Mouse (Mus musculus): ENCODE measurements around the gene Rsph6a.
A peak's percentile ranks its signal among the peaks of the same experiment; 100 is the strongest.

The Rsph6a gene

DNA sequence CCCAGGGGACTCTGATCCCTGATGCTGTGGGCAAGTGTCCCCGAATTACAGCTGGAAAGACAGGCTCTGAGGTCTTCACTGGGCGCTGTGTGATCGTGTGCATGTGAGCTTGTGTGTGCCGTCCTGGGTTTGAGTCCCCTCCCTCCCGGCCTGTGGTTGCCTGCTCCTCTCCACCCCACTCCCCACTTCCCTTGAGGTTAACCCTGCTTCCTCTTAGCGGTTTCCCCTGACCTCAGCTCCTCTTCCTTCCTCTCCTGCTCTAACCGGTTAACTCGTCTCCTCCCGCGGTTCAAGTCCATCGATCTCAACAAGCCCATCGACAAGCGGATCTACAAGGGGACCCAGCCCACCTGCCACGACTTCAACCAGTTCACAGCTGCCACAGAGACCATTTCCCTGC is 23.3 kb downstream of the Rsph6a start:
- no peak for DNase-seq (ENCODE audit: extremely low read depth, insufficient read length, low spot score)

DNA sequence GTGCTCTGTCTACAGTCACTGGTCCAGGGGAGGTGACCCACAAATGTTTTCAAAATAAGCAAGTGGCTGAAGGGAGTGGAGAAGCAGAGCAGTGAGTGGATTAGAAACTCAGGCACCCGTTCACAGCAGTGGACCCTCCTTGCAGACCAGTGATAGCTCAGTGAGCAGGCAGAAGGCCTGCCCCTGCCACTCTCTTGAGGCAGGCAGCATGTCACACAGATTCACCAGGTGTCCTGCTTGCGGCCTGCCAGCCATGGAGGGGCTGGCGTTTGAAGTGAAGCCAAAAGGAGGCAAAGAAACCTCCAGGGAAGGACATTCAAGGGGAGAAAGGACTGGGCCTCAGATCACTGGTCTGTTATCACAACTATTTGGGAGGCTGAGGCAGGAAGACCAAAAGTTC is 24.2 kb downstream of the Rsph6a start:
- DNase-seq (ENCODE audit: extremely low read depth, insufficient read length, low spot score): no peak

DNA sequence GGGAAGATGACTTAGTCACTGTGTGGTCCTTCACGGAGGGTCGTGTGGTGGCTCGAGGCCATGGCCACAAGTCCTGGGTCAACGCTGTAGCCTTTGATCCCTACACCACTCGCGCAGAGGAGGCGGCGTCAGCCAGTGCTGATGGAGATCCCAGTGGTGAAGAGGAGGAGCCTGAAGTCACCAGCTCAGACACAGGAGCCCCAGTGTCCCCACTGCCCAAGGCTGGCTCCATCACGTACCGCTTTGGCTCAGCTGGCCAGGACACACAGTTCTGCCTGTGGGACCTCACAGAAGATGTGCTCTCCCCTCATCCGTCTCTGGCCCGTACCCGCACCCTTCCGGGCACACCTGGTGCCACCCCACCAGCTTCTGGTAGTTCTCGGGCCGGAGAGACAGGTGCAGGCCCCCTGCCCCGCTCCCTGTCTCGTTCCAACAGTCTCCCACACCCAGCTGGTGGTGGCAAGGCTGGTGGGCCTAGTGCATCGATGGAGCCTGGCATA is 26.0 kb downstream of the Rsph6a start:
- DNase-seq (ENCODE audit: extremely low read depth, insufficient read length, low spot score): no peak

DNA sequence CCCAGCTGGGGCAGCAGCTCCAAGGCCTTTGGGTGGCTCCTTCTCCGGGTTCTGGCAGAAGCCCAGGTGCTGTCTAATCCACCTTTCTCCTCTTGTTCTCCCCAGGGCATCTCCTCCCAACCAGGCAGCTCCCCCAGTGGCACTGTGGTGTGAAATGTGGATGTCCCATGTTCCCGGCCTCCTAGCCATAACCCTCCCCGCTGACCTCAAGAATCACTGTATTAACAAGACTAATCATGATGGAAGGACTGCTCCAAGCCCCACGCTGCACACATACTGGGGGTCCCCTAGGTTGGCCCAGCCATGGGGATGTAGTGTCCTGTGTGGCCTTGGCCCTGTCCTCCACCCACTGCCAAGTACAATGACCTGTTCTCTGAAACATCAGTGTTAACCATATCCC is 27.7 kb downstream of the Rsph6a start:
- DNase-seq (ENCODE audit: extremely low read depth, insufficient read length, low spot score): no peak

DNA sequence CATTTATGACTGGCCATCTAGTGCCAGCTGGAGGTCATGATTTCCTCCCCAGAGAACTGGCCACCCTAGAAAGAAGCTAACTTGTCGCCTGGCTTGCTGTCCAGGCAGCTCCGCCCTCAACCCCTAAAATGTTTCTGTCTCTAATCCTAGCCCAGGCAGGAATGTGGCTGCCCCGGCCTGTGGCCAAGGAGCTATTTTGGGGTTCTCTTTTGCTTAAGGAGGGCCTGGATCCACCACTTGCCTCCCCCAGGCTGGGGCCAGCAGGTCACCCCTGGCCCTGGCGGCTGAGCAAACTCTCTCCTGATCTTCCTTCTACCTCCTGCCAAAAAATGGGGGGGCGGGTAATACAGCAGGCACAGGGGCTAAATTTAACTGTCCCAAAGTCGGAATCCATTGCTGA is 28.6 kb downstream of the Rsph6a start:
- peak; percentile 44 for DNase-seq (ENCODE audit: extremely low read depth, insufficient read length, low spot score)

DNA sequence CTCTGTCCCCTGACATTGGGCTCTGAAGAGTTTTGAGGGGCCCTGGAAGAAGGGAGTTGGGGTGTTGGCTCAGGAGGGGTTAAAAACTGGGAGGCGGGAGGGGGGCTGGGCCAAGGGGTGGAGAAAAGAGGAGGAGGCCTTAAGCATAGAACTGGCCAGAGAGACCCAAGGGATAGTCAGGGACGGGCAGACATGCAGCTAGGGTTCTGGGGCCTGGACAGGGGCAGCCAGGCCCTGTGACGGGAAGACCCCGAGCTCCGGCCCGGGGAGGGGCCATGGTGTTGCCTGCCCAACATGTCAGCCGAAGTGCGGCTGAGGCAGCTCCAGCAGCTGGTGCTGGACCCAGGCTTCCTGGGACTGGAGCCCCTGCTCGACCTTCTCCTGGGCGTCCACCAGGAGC is 29.2 kb downstream of the Rsph6a start, which contains the start of gene Dmpk:
TSS of gene Dmpk (plus strand) at position 149 of the 400 bp plus-strand sequence.
- DNase-seq (ENCODE audit: extremely low read depth, insufficient read length, low spot score): peak; percentile 76

DNA sequence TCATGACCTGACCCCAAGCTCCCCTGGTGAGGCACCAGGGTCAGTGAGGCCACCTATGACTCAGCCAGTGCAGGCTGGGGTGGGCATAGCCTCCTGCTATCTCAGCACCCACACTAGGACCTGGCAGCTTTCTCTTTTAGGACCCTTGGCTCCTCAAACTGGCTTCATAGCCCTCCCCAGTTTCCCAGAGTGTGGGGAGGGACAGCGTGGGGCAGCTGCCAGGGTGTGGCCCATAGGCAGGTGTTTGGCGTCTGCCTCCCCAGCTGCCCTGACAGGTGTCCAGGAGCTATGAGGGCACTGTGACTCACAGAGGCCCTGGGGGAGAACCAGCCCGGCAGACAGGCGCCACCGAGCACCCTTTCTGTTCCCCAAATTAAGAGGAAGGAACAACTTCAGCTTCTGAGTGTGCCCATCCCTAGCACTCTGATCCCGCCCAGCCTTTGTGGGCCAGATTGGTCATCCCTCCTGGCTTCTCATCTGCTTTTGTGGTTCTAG is 29.8 kb downstream of the Rsph6a start:
- DNase-seq (ENCODE audit: extremely low read depth, insufficient read length, low spot score): peak; percentile 78

DNA sequence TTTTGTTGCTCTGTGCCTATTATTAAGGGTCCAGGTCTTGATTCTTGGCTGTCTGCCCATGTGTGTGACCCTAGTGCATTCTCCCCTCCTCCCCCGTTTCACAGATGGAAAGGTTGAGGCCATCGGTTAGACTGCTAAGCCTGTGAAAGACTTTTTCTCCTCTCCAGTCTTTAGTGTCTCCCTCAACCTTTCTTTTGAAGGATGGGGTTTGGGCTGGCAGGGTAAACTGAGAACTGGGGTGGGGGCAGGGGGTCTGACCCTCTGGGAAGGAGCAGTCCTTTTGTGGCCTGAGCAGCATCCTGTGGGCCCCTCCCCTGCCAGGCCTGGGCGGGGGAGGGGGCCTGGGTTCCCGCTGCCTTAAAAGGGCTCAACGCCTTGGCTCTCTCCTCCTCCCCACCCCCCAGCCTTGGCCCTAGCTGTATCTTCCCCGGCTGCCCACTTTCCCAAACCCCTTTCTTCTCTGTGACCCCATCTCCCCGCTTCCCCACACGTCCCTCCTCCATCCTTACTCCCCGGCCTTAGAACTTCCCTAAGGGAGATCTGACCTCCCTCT is 30.5 kb downstream of the Rsph6a start:
- DNase-seq (ENCODE audit: extremely low read depth, insufficient read length, low spot score): peak; percentile 46

DNA sequence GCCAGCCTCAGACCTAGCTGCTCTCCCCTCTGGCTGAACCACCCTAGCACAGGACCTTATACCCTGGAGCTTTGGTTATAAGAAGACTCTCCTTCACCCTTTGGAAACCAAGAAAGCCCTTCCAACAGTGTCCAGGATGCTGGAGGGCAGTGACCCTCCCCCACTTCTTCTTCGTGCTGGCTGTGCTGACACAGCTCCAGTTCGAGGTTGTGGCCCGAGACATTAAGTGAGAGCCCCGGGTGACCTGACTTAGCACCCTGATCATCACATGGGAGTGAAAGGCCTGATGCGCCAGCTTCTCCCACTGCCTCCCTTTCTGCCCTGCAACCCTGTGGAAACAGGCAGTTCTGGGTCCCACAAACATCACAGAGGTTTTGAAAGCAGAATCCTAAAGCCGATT is 31.0 kb downstream of the Rsph6a start:
- DNase-seq (ENCODE audit: extremely low read depth, insufficient read length, low spot score): no peak

DNA sequence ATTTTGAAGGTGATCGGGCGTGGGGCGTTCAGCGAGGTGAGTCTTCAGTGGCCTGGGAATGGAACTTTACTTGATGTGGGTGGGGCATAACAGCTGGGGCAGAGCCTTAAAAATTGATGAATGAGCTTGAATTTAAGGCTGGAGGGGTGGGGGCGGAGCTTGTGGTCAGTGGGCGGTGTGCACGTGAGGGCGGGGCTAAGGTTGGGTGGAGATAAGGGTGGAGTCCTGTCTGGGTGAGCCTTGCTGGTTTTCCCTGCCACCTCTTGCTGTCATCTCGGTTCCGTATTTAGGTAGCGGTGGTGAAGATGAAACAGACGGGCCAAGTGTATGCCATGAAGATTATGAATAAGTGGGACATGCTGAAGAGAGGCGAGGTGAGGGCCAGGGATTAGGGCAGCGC is 31.6 kb downstream of the Rsph6a start:
- DNase-seq (ENCODE audit: extremely low read depth, insufficient read length, low spot score): peak; percentile 94

DNA sequence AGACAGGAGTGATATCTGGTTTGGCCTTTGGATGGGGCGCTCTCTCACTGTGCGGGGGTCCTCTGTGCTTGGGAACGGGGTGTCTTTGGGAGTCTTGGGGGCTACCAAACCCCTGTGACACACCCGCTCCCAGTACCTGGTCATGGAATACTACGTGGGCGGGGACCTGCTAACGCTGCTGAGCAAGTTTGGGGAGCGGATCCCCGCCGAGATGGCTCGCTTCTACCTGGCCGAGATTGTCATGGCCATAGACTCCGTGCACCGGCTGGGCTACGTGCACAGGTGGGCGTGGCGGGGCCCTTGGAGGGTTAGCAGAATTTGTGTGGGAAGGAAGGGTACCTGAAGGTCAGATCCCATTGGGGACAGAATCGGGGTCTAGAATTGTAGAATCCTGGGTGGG is 32.3 kb downstream of the Rsph6a start:
- no peak for DNase-seq (ENCODE audit: extremely low read depth, insufficient read length, low spot score)

DNA sequence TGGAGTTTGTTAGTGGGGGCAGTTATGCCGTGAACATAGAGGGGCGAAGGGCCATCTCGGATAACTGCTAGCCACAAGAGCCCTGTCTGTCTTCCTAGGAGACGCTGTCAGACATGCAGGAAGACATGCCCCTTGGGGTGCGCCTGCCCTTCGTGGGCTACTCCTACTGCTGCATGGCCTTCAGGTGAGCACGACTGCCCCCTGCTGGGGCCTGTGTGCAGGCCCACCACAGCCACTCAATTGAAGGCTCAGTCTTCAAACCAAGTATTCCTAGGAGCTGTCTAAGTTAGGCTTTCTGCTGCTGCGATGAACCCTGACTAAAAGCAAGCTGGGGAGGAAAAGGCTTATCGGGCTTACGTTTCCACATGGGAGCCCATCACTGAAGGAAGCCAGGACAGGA is 34.3 kb downstream of the Rsph6a start:
- DNase-seq (ENCODE audit: extremely low read depth, insufficient read length, low spot score): peak; percentile 51

DNA sequence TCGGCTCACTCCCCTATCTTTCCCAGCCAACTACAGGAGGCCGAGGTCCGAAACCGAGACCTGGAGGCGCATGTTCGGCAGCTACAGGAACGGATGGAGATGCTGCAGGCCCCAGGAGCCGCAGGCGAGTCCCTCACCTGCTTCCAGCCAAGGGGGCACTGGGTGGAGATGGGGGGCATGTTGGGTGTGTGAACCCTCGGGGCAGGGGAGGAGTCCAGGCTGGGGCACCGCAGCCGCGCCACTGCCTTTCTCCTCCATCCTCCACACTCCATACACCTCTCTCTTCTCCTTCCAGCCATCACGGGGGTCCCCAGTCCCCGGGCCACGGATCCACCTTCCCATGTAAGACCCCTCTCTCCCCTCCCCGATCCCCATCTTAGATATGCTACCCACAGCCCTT is 37.4 kb downstream of the Rsph6a start:
- no peak for DNase-seq (ENCODE audit: extremely low read depth, insufficient read length, low spot score)

DNA sequence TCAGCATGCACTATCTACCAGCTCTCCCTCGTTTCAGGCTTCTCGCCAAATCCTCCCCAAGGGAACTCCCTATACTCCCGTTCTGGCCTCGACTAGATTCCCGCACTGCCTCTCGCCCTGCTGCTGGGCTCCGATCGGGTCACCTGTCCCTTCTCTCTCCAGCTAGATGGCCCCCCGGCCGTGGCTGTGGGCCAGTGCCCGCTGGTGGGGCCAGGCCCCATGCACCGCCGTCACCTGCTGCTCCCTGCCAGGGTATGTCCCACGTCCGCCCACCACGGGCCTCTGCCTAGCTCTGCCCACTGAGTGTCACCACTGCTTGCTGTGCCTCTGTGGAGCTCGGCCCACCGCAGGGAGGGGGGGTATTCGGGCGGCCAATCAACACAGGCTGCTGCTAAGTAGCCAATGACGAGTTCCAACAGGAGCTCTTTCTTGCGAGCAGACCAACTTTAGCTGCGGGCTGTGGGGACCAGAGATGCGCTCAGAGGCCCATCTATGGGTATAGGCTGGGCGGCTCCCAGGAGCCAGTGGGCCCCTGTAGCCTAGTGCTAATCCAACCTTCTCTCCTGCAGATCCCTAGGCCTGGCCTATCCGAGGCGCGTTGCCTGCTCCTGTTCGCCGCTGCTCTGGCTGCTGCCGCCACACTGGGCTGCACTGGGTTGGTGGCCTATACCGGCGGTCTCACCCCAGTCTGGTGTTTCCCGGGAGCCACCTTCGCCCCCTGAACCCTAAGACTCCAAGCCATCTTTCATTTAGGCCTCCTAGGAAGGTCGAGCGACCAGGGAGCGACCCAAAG is 38.1 kb downstream of the Rsph6a start:
- DNase-seq (ENCODE audit: extremely low read depth, insufficient read length, low spot score): no peak

DNA sequence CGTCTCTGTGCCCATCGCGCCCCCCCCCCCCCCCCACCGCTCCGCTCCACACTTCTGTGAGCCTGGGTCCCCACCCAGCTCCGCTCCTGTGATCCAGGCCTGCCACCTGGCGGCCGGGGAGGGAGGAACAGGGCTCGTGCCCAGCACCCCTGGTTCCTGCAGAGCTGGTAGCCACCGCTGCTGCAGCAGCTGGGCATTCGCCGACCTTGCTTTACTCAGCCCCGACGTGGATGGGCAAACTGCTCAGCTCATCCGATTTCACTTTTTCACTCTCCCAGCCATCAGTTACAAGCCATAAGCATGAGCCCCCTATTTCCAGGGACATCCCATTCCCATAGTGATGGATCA is 38.7 kb downstream of the Rsph6a start:
- peak; percentile 76 for DNase-seq (ENCODE audit: extremely low read depth, insufficient read length, low spot score)

DNA sequence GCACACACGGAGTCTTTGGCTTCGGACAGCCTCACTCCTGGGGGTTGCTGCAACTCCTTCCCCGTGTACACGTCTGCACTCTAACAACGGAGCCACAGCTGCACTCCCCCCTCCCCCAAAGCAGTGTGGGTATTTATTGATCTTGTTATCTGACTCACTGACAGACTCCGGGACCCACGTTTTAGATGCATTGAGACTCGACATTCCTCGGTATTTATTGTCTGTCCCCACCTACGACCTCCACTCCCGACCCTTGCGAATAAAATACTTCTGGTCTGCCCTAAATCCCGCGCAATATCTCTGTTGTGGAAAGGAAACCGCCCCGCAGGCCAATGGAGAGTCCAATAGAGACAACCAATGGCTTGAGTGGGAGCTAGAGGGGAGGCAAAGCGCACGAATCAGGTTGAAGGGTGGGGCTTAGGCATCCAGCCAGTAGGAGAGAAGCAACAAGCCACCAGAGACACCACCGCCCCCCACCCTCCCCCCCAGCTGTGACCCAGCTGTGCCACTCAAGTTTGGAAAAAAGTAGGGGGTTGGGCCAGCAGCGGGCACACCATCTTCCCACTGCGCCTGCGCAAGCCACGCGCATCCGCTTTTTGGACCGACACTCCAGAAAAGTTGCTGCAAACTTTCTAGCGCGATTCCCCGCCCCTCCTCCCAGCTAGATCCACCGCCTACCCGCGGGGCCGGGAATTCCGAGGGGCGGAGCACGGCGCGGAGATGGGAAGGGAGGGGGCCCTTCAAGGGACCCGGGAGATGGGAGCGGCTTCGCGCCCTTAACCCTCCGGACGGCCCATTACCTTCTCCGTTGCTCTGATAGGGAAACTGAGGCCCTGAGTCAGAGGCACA is 39.3 kb downstream of the Rsph6a start:
- peak; percentile 96 for DNase-seq (ENCODE audit: extremely low read depth, insufficient read length, low spot score)

DNA sequence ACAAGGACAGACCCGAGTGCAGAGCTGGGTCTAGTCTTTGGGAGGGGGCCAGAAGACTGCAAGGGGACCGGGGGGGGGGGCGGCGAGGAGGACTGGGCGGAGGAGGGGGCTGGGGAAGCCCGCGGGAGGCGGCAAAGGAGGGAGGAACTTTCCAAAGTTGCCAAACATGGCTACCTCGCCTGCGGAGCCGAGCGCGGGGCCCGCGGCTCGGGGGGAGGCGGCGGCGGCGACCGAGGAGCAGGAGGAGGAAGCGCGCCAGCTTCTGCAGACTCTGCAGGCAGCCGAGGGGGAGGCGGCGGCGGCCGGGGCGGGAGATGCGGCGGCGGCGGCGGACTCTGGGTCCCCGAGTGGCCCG is 40.0 kb downstream of the Rsph6a start, which contains the start of gene Six5:
TSS of gene Six5 (plus strand) at position 124 of the 355 bp plus-strand sequence.
- DNase-seq (ENCODE audit: extremely low read depth, insufficient read length, low spot score): no peak

DNA sequence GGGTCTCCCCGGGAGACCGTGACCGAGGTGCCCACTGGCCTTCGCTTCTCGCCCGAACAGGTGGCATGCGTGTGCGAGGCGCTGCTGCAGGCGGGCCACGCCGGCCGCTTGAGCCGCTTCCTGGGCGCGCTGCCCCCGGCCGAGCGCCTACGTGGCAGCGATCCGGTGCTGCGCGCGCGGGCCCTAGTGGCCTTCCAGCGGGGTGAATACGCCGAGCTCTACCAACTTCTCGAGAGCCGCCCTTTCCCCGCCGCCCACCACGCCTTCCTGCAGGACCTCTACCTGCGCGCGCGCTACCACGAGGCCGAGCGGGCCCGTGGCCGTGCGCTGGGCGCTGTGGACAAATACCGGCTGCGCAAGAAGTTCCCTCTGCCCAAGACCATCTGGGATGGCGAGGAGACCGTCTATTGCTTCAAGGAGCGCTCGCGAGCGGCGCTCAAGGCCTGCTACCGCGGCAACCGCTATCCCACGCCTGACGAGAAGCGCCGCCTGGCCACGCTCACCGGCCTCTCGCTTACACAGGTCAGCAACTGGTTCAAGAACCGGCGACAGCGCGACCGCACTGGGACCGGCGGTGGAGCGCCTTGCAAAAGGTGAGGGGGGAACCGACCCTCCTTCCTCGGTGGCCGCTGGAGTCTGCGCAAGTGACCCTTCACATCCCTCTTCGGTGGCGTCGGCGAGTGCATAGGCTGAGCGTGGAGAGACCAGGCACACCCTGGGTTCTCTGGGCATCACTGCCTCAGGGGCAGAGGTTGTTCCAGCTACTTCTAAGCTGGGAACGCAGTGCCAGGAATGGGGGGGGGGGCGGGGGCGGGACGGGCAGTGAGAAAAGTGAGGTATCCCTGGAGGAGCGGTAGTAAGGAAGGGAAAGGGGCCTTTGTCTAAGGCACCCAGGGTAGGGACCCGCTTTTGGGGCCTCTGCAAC is 40.6 kb downstream of the Rsph6a start:
- DNase-seq (ENCODE audit: extremely low read depth, insufficient read length, low spot score): peak; percentile 79

DNA sequence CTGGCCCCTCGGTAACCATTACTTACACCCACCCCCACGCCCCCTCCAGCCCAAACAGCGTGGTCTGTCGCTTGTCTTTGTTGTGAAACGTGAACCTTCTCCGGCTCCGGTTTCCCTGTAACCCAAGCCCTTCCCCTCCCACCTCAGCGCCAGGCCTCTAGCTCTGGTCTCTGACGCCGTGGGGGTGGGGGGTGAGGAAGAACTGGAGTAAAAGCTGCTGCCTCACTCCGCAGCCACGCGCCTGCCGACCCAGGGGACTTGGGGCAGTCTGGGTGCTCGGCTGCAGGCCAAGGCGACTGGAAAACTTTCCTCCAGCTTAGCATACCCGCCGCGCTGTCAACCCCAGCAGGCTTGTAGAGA is 41.2 kb downstream of the Rsph6a start:
- peak; percentile 84 for DNase-seq (ENCODE audit: extremely low read depth, insufficient read length, low spot score)

DNA sequence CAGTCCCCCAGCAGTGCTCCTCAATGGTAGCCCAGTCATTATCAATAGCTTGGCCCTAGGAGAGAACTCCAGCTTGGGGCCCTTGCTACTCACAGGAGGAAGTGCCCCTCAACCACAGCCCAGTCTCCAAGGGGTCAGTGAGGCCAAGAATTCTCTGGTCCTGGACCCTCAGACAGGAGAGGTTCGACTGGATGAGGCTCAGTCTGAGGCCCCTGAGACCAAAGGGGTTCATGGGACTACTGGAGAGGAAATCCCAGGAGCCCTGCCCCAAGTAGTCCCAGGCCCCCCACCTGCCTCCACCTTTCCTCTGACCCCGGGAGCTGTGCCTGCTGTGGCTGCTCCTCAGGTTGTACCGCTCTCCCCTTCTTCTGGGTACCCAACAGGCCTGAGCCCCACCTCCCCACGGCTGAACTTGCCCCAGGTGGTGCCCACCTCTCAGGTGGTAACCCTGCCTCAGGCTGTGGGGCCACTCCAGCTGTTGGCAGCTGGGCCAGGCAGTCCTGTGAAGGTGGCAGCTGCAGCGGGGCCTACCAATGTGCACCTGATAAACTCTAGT is 42.0 kb downstream of the Rsph6a start:
- no peak for DNase-seq (ENCODE audit: extremely low read depth, insufficient read length, low spot score)
